Mouse (Mus musculus) embryonic facial prominence, embryonic 10.5 days (tissue): ENCODE measurements around the gene Grm1. TPM values are rescaled to one million over a fixed set of nuclear protein-coding genes. Genes with fewer than 3 reads are reported as not detected.

Source experiments
- DNase-seq: peaks from one replicate; pipeline ENCODE4 v3.0.0-alpha.2; 2017; ENCODE audit warnings: low spot score
- H3K27ac ChIP-seq: fragments of 300-500 bp; sonication (generic); replicated peaks from 2 replicates; pipeline ENCODE4 v1.5.1; 2016; ENCODE audit warnings: mild to moderate bottlenecking
- H3K27me3 ChIP-seq: fragments of 300-500 bp; sonication (generic); replicated peaks from 2 replicates; pipeline ENCODE4 v1.6.1; 2016; ENCODE audit warnings: low read depth, mild to moderate bottlenecking; ENCODE audit not compliant: poor library complexity, severe bottlenecking
- H3K36me3 ChIP-seq: fragments of 300-500 bp; sonication (generic); replicated peaks from 2 replicates; pipeline ENCODE4 v1.6.1; 2016; ENCODE audit warnings: mild to moderate bottlenecking, moderate library complexity
- H3K4me1 ChIP-seq: fragments of 300-500 bp; sonication (generic); 2 replicates; pipeline ENCODE4 v1.6.1; 2016
- H3K4me3 ChIP-seq: fragments of 300-500 bp; sonication (generic); 2 replicates; pipeline ENCODE4 v1.5.1; 2016; ENCODE audit warnings: mild to moderate bottlenecking, moderate library complexity
- H3K9me3 ChIP-seq: fragments of 300-500 bp; sonication (generic); 2 replicates; pipeline ENCODE4 v1.6.1; 2016; ENCODE audit warnings: mild to moderate bottlenecking
- WGBS: fragments of 180-500 bp; shearing (Covaris S2); methylation state at CpG from one replicate; pipeline ENCODE4 v1.1.7; 2016; 5-methylcytosine and 5-hydroxymethylcytosine counted together
- polyA plus RNA-seq: library from polyadenylated mRNA; unstranded; fragments of >200 nt; fragmentation: Nextera tagmentation; extraction: Ambion mirVana; gene quantifications from 2 replicates; pipeline ENCODE4 v1.2.1, GENCODE M21; 2016

Gene Grm1
- polyA plus RNA-seq, 1 experiment from 2014 or later: not detected

DNA sequence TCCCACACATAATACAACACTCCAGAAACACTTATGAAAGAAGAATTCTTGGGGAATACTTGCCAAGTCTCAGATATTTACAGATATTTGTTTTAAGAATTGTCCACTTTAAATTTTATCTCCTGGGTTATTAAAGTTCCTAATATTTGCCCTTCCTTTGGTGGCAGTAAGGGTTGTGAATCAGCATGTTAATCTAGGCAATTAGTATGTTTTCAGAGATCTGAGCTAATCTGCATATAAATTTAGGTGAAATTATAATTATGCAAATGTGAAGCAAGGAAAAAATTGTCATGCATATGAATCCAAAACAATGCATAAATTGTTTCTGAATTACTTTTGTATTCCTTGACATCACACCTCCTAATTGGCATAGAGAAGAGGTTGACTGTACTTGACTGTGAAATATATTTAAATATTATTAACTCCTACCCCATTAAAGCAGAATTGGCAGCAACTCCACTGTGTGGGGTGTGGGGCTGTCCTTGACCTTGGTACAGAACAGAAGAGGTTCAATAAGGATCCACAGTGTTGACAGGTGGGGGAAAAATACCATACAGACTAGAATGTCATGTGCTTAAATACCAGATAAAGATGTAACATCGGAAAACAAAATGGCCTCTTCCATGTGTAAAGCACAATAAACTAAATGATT, 37.6 kb downstream of the Grm1 start:
- Histone ChIP-seq H3K4me3 (no peak overlapping the region), H3K4me1 (no peaks in the 10 kb centered on the region), H3K36me3 (no peaks in the 10 kb centered on the region), H3K9me3 (no peaks in the 10 kb centered on the region), H3K27ac (no peak overlapping the region), H3K27me3 (no peaks in the 10 kb centered on the region)
- DNase-seq: no peak
- 96% methylated on average over 1 of the region's 1 CpGs for WGBS

DNA sequence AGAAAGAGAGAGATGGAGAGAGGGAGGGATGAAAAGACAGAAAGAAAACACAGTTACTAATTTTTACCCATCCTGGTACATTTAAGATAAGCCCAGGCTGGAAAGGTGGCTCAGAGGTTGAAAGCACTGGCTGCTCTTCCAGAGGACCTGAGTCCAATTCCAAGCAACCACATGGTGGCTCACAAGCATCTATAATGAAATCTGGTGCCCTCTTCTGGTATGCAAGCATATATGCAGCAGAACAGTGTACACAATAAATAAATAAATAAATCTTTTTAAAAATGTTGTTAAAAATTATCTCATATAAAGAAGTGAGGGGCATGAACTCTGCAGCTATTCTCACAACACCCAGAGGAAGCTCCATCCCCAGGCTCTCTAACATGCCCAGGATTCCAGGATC, 42.8 kb downstream of the Grm1 start:
- H3K4me3 ChIP-seq: no peak overlapping the region
- no peak for DNase-seq
- H3K36me3 ChIP-seq: no peaks in the 10 kb centered on the region
- H3K27ac ChIP-seq: no peak overlapping the region
- H3K4me1 ChIP-seq: no peaks in the 10 kb centered on the region
- no peaks in the 10 kb centered on the region for H3K9me3 ChIP-seq
- H3K27me3 ChIP-seq: no peaks in the 10 kb centered on the region

DNA sequence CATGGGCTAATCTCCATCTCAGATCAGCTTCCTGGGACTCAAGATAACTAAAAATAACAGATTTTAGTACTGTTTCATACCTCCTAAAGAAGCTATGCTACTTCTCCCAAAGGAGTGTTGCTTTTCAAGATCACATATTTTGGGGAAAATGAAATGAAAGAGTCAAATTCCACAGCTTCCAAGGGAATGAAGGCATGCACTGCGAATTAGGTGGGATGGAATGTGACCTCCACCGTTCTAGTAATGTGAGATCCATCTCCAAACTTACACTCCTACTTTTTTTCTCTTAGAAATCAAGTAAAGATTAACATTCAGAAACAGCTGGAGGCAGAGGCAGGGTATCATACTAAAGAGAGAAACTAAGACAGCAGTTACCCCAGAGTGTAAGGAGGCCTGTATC, 49.9 kb downstream of the Grm1 start:
- H3K9me3 ChIP-seq: no peaks in the 10 kb centered on the region
- H3K36me3 ChIP-seq: no peaks in the 10 kb centered on the region
- no peak overlapping the region for H3K27ac ChIP-seq
- H3K4me3 ChIP-seq: no peak overlapping the region
- 65% methylated on average over 2 of the region's 2 CpGs for WGBS
- no peaks in the 10 kb centered on the region for H3K4me1 ChIP-seq
- no peak for DNase-seq
- H3K27me3 ChIP-seq: no peaks in the 10 kb centered on the region

DNA sequence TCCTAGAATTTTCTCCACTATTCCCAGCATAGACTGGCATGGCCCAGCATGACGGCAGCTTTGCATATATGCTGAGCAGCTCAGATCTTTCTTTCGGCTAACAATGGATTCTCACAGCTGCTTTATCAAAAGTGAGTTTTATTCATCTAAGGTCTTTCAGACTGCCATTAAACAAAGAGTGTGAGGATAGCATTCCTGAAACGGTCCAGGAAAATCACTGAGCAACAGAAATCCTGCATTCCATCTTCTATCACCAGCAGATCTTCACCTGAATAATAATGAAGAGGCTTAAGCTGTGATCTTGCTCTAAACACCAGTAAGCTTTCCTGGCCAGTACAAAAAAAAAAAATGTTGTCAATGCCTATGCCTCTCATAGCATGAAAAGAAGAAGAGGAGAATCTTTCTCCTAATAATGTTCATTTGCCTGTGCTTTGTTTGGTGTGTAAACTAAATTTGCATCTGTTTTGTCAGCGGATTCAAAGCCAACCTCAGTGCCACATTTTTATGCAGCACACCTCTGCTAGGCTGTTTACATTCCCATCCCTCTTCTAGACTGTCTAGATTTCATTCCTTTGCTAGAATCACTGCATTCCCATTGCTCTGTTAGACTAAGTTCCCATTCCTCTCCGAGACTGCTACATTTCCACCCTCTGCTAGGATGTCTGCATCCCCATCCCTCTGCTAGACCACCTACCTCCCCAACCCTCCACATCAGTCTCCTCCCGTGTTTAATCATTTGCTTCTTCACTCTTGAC, 56.2 kb downstream of the Grm1 start:
- Histone ChIP-seq H3K9me3 (no peaks in the 10 kb centered on the region), H3K4me1 (no peaks in the 10 kb centered on the region), H3K4me3 (no peak overlapping the region), H3K27me3 (no peaks in the 10 kb centered on the region), H3K27ac (no peak overlapping the region), H3K36me3 (no peaks in the 10 kb centered on the region)
- no peak for DNase-seq
- 59% methylated on average over 6 of the region's 6 CpGs for WGBS

DNA sequence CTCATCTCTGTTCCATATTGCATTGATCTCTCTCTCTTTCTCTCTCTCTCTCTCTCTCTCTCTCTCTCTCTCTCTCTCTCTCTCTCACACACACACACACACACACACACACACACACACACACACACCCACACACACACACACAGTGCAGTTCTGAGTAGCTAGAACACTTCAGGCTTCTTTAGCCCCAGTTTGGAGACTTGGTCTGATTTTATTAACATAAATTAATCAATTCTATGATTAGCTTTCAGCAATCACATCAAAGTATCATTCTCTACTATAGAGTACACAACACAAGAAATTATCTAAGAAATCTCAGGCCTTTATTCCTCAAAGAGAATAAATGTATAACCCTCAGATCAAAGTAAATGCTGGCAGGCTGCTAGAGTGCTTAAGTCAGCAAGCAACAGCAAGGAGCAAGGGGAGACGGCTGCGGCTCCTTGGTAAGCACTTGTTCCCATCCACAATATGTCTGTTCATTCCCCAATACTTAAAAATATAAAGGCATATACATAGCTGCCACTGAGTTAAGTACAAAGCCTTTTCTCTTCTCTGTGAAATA, 63.1 kb downstream of the Grm1 start:
- no peak overlapping the region for H3K4me3 ChIP-seq
- DNase-seq: no peak
- H3K27ac ChIP-seq: no peak overlapping the region
- WGBS: 88% methylated on average over 2 of the region's 2 CpGs
- H3K9me3 ChIP-seq: no peaks in the 10 kb centered on the region
- H3K4me1 ChIP-seq: no peaks in the 10 kb centered on the region
- no peaks in the 10 kb centered on the region for H3K27me3 ChIP-seq
- no peaks in the 10 kb centered on the region for H3K36me3 ChIP-seq

DNA sequence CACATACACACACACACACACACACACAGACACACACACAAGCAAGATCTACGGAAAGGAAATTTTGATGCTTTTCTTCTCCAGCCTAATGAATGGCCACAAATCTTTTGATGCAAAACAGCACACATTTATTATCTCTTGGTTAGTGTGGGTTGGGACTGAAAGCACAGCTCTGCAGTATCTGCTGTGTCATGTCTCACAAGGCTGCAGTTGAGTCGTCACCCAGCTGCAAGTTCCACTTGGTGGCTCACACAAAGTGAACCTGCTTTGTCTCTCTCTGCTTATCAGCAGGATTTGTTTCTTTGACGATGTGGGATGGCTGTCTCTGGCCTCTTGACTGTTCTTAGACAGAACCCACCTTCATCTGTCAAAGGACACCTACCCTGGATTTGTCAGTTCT, 68.5 kb downstream of the Grm1 start:
- no peaks in the 10 kb centered on the region for H3K36me3 ChIP-seq
- H3K4me3 ChIP-seq: no peak overlapping the region
- H3K27ac ChIP-seq: no peak overlapping the region
- no peaks in the 10 kb centered on the region for H3K27me3 ChIP-seq
- no peaks in the 10 kb centered on the region for H3K4me1 ChIP-seq
- WGBS: 76% methylated on average over 3 of the region's 3 CpGs
- H3K9me3 ChIP-seq: no peaks in the 10 kb centered on the region
- no peak for DNase-seq

DNA sequence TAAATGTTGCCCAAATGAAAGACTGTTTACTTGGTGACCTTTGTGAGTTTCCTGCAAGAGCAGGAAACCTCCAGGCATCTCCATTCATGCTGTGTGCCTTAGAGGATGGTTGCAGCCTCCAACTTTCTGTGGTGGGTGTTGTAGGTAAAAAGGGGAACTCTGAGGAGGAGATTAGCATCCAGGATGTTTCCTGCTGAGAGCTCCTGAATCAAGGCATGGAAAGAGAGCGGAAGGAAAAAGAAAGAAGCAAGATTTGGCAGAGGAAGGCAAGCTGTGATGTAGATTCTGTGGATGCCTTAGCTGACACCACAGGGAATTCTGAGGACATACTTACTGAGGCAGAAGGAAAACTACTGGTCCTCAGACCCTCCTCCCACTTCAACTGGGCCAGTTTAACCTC, 85.4 kb downstream of the Grm1 start:
- H3K36me3 ChIP-seq: no peaks in the 10 kb centered on the region
- H3K27ac ChIP-seq: no peak overlapping the region
- H3K9me3 ChIP-seq: no peaks in the 10 kb centered on the region
- H3K4me3 ChIP-seq: no peak overlapping the region
- WGBS: 39% methylated on average over 1 of the region's 1 CpGs
- DNase-seq: no peak
- no peaks in the 10 kb centered on the region for H3K27me3 ChIP-seq
- no peaks in the 10 kb centered on the region for H3K4me1 ChIP-seq

DNA sequence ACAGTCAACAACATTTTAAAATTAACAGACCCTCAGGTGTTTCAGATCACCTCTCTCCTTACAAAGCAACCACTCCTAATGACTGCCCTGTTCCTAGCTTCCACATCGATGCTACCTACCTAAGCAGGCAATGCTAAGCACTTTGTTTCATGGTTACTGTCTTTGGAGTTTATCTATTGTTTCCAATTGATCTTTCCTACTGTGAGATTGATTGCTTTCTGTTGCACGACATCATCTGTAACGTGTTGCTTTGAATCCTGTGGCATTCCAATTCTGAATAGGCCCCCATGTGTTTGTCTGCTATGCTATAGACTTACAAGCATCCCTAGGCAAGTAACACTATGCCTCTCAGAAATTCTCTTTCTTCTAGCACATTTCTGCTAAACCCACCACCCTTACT, 90.4 kb downstream of the Grm1 start:
- Histone ChIP-seq H3K9me3 (no peaks in the 10 kb centered on the region), H3K36me3 (no peaks in the 10 kb centered on the region), H3K4me3 (no peak overlapping the region), H3K27ac (no peak overlapping the region), H3K4me1 (no peaks in the 10 kb centered on the region), H3K27me3 (no peaks in the 10 kb centered on the region)
- WGBS: 73% methylated on average over 3 of the region's 3 CpGs
- no peak for DNase-seq

DNA sequence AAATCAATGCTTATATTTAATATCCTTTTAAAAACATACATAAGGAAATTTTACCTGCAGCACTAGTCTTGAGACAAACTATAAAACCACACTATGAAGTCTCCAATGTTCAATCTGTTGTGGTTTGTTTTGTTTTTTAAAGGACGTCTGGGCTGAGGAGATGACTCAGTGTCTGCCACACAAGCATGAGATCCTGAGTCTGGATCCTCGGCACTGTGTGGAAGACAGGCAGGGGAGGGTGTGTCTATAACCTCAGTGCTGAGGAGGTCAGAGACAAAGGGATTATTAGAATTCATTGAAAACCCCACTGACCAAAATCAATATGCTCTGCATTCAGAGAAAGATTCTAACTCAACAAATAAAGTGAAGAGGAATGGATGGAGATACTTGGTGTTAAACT, 110.8 kb downstream of the Grm1 start:
- 73% methylated on average over 2 of the region's 2 CpGs for WGBS
- H3K9me3 ChIP-seq: no peaks in the 10 kb centered on the region
- H3K4me1 ChIP-seq: no peaks in the 10 kb centered on the region
- H3K27ac ChIP-seq: no peak overlapping the region
- H3K4me3 ChIP-seq: no peak overlapping the region
- H3K27me3 ChIP-seq: no peaks in the 10 kb centered on the region
- no peaks in the 10 kb centered on the region for H3K36me3 ChIP-seq
- no peak for DNase-seq

DNA sequence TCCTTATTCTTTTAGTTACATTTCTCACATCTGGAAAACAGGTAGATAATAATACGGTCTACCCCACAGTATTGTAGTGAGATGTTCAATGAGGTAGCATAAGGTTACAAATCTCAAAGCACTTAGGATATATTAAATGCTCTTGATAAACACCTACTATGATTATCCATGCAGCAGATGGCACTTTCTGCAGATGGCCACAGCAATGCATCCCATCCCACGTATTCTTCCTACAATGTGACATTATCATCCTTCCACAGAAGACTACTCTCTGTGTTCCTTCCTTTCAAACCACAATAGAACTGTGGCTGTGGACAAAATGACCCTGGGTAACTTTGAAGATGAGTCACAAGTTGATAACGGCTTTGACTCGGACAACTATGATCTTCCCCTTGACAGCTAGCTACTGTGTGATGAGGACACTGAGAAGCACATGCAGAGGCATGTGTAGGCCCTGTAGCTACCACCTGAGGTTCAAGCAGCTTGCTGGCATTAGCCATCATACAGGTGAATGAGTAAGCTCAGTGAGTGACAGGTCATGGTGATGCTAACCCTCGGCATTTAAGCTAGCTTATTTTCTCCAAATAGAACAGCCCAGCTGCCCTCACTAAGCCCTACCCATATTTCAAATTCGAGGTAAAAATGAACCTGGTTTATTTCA, 117.5 kb downstream of the Grm1 start:
- Histone ChIP-seq H3K27ac (no peak overlapping the region), H3K27me3 (no peaks in the 10 kb centered on the region), H3K4me1 (no peaks in the 10 kb centered on the region), H3K36me3 (no peaks in the 10 kb centered on the region), H3K4me3 (no peak overlapping the region), H3K9me3 (peaks cover 12% of the 10 kb centered on the region; the same call in 1 of the 2 replicates)
- DNase-seq: no peak
- WGBS: 88% methylated on average over 6 of the region's 6 CpGs

DNA sequence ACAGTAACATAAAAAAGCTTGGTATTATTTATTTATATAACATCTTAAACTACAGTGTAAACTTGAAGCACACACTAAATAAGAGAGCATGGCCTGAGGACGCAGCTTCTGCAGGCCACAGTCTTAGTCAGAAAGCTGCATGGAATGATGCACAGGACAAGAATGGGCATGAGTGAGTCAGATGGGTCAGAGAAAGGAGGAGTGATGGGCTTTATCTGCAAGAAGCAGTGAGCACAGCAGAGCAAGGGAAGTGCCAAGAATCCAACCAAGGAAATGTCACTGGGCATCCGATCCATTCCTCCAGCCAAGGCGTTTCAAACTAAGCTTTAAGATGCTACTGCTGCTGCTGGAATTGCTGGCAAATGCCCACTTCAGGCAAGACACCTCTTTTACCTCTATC, 131.6 kb downstream of the Grm1 start:
- H3K27me3 ChIP-seq: no peaks in the 10 kb centered on the region
- no peak for DNase-seq
- WGBS: 83% methylated on average over 3 of the region's 3 CpGs
- no peak overlapping the region for H3K4me3 ChIP-seq
- no peak overlapping the region for H3K27ac ChIP-seq
- H3K4me1 ChIP-seq: no peaks in the 10 kb centered on the region
- H3K9me3 ChIP-seq: no peaks in the 10 kb centered on the region
- H3K36me3 ChIP-seq: no peaks in the 10 kb centered on the region

DNA sequence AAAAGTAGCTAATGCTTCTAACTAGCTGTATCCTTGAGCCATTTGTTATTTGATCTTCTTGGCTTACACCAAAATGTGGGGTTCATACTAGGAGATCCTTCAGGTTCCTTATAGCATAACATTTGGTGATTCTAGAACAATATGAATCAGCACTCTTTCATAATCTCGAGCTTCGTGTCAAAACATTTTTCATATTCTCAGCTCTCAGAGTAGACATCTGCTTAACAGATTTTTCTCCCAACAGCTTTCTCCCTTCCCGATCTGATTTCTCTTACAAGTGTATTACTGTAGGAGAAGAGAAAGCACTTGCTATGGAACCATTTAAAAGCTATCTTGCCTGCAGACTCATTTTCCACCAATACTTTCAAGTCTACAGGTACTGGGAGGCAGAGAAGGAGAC, 133.0 kb downstream of the Grm1 start:
- no peaks in the 10 kb centered on the region for H3K4me1 ChIP-seq
- H3K27ac ChIP-seq: no peak overlapping the region
- H3K36me3 ChIP-seq: no peaks in the 10 kb centered on the region
- DNase-seq: no peak
- no peaks in the 10 kb centered on the region for H3K9me3 ChIP-seq
- 90% methylated on average over 3 of the region's 3 CpGs for WGBS
- H3K4me3 ChIP-seq: no peak overlapping the region
- no peaks in the 10 kb centered on the region for H3K27me3 ChIP-seq

DNA sequence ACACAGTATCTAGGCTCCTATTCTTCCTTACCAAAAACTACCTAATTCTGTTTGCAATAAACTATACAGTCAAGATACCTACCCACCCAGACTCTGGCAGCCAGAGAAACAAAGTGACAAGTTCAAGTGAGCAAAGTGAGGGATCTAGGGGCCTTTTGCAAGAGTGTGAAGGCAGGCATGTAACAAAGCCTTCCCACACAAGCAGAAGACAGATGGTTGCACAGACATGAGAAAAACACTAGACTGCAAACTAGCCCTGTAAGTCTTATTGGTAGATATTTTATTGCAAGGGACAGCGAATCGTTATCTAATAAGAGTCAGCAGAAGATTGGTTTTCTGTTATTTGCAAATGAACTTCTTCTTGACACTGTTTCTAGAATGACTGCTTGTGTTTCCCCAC, 134.6 kb downstream of the Grm1 start:
- no peak for DNase-seq
- WGBS: 94% methylated on average over 2 of the region's 2 CpGs
- Histone ChIP-seq H3K27ac (no peak overlapping the region), H3K9me3 (no peaks in the 10 kb centered on the region), H3K36me3 (no peaks in the 10 kb centered on the region), H3K4me1 (no peaks in the 10 kb centered on the region), H3K27me3 (no peaks in the 10 kb centered on the region), H3K4me3 (no peak overlapping the region)
